Mouse (Mus musculus): ENCODE measurements around the gene Rtf2. TPM values are rescaled to one million over a fixed set of nuclear protein-coding genes. Genes with fewer than 3 reads are reported as not detected.

Rtf2 gene
- polyA plus RNA-seq (2015; fragmentation: Nextera tagmentation; extraction: Ambion mirVana): 73.4 and 74.2 TPM in 2 replicates

DNA sequence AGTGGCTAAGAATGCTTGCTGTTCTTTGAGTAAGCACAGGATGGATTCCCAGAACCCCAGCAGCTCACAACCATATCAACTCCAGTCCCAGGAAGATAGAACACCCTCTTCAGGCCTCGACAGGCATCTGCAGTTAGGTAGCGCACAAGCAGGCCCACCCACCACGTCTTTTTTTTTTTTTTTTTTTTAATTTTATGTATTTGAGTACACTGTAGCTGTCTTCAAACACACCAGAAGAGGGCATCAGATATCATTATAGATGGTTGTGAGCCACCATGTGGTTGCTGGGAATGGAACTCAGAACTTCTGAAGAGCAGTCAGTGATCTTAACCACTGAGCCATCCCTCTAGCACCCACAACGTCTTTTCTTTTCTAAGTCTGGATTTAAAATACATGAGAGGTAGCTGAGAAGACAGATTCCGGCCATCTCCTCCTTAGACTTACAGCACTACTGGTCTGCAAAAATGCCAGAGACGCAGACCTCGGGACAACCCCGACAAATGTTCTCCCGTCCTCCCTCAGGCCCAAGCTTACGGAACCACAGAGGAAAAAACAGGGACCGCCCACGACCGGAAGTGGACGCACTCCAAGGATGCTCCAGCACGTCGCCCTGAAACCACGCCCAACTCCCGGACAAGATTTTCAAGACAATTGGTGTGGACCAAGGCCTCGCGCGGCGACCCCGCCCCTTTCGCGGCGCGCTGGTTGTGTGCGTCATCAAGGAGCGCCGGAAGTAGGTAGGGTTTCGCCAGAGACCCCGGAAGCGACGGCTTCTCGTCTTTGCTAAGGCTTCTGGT is at the start of gene Rtf2:
TSS of gene Rtf2 (plus strand) at position 714 of the 797 bp plus-strand sequence.
- peak; percentile 98 for ATAC-seq
- H3K27ac ChIP-seq (ENCODE audit: low read length): peak within 1 kb of the TSS; percentile 61
- DNase-seq (ENCODE audit: low spot score): peak; percentile 99
- H3K9me3 ChIP-seq (ENCODE audit: low read length): no peaks in the 10 kb centered on the region
- peak within 1 kb of the TSS; percentile 73 for H3K4me2 ChIP-seq (replicated peaks; ENCODE audit: low read depth, low read length)
- peak within 1 kb of the TSS; percentile 71 for H3K9ac ChIP-seq (replicated peaks; ENCODE audit: low read depth)
- no peaks in the 10 kb centered on the region for H3K36me3 ChIP-seq (ENCODE audit: insufficient read depth, low read length)
- peak within 1 kb of the TSS; percentile 87 for H3K4me3 ChIP-seq (ENCODE audit: low read depth, low read length)
- no peaks in the 10 kb centered on the region for H3K27me3 ChIP-seq (replicated peaks; ENCODE audit: insufficient read depth, low read length)
- peak; percentile 43; the same call in 1 of the 2 replicates for TF ChIP-seq EP300 (IDR thresholded peaks at IDR 0.05)
- 0 out of 2 replicates have a peak, but pooled peaks have one; percentile 9 for TF ChIP-seq CTCF (IDR thresholded peaks at IDR 0.05)
- 2% methylated on average over 35 of the region's 35 CpGs for WGBS
- H3K4me1 ChIP-seq (ENCODE audit: insufficient read depth, low read depth, low read length): peaks cover 10% of the 10 kb centered on the region; the same call in 1 of the 2 replicates

DNA sequence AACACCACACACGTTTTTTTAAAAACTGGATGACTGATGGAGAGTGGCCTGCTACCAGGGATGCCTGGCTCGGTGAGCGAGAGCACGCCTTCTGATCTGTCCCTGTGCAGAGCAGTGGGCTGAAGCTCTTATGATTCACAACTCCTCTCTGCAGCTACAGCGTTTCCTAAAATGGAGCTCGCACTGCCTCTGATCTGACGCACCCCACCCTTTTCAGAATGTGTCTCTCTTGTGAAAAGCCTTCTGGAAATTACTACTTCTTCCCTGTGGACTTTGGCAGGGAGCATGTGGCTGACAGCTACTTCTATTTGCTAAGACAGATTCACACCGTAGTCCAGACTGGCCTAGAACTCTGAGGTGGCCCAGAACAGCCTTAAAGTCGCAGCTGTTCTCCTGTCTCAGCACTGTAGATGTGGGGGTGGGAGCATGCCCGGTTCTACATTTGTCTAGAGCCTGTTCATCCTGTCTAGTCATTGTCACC is 48.3 kb upstream of the Rtf2 start:
- TF ChIP-seq CTCF (IDR thresholded peaks at IDR 0.05) (no peak), EP300 (IDR thresholded peaks at IDR 0.05) (no peak)
- 57% methylated on average over 10 of the region's 10 CpGs for WGBS
- DNase-seq (ENCODE audit: low spot score) (peak; percentile 53), ATAC-seq (0 out of 2 replicates have a peak, but pooled peaks have one; percentile 23)
- no peaks in the 10 kb centered on the region for H3K9me3 ChIP-seq (ENCODE audit: low read length)
- H3K4me3 ChIP-seq (ENCODE audit: low read depth, low read length): no peak overlapping the region
- H3K27ac ChIP-seq (ENCODE audit: low read length): no peak overlapping the region
- no peaks in the 10 kb centered on the region for H3K36me3 ChIP-seq (ENCODE audit: insufficient read depth, low read length)
- H3K4me2 ChIP-seq (replicated peaks; ENCODE audit: low read depth, low read length): no peak overlapping the region
- H3K27me3 ChIP-seq (replicated peaks; ENCODE audit: insufficient read depth, low read length): no peaks in the 10 kb centered on the region
- peaks cover 3% of the 10 kb centered on the region; the same call in 1 of the 2 replicates for H3K4me1 ChIP-seq (ENCODE audit: insufficient read depth, low read depth, low read length)
- no peak overlapping the region for H3K9ac ChIP-seq (replicated peaks; ENCODE audit: low read depth)

DNA sequence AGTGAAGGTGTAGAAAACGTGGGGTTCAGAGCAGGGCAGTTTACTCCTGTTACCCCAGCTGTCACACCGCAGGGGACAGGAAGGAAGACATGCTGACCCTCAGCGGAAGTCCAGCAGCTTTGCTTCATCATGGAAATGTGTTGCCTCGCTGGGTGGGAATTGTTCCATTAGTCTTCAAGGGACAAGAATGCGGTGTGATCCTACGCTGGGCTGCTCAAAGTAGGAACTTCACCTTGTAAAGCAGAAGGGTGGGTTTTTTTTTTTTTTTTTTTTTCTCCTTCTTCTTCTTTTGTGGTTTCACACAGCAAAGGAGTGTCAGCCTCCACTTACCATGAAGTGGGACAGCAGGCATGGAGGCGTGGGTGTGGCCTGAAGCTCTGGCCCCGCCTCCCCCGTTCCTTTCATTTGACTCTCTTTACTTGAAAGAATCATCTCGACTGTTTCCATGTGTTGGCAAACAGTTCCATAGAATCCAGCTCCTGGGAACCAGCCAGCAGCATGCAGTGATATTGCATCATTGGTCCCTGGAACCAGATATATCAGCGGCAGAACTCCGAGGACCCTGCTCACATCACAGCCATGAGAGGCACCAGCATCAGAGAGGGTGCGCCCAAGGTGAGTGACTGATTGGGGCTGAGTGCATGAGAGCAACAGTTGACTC is 46.8 kb upstream of the Rtf2 start, which contains the start of gene Cass4:
TSS of gene Cass4 (plus strand) at position 404 of the 661 bp plus-strand sequence.
- peak within 1 kb of the TSS; percentile 25 for H3K4me3 ChIP-seq (ENCODE audit: low read depth, low read length)
- no peak within 1 kb of the TSS for H3K9ac ChIP-seq (replicated peaks; ENCODE audit: low read depth)
- H3K9me3 ChIP-seq (ENCODE audit: low read length): no peaks in the 10 kb centered on the region
- DNase-seq (ENCODE audit: low spot score): peak; percentile 85
- 14% methylated on average over 13 of the region's 13 CpGs for WGBS
- TF ChIP-seq EP300 (IDR thresholded peaks at IDR 0.05): no peak
- TF ChIP-seq CTCF (IDR thresholded peaks at IDR 0.05): no peak
- no peaks in the 10 kb centered on the region for H3K36me3 ChIP-seq (ENCODE audit: insufficient read depth, low read length)
- H3K27ac ChIP-seq (ENCODE audit: low read length): peak within 1 kb of the TSS; percentile 16
- peak within 1 kb of the TSS; percentile 36 for H3K4me2 ChIP-seq (replicated peaks; ENCODE audit: low read depth, low read length)
- peak; percentile 66 for ATAC-seq
- no peaks in the 10 kb centered on the region for H3K27me3 ChIP-seq (replicated peaks; ENCODE audit: insufficient read depth, low read length)
- H3K4me1 ChIP-seq (ENCODE audit: insufficient read depth, low read depth, low read length): peaks cover 3% of the 10 kb centered on the region; the same call in 1 of the 2 replicates

DNA sequence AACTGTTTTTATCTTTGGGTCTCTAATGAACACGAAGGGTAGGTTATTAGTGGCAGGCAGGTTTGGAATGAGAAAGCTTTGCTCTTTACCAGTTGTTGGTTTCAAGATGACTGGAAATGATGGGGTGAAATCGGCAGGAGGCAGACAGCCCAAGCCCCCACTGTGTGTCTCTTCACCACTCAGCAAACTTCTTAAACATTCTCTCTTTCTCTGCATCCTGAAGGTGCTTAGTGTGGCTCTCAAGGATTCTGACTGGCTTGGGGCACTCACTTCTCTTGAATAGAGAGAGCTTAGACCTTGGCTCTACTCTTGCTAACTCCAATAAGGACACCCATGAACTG is 46.3 kb upstream of the Rtf2 start:
- H3K27ac ChIP-seq (ENCODE audit: low read length): peak overlapping the region; percentile 16
- peaks cover 3% of the 10 kb centered on the region; the same call in 1 of the 2 replicates for H3K4me1 ChIP-seq (ENCODE audit: insufficient read depth, low read depth, low read length)
- ATAC-seq: no peak
- no peaks in the 10 kb centered on the region for H3K9me3 ChIP-seq (ENCODE audit: low read length)
- TF ChIP-seq EP300 (IDR thresholded peaks at IDR 0.05) (no peak), CTCF (IDR thresholded peaks at IDR 0.05) (no peak)
- peak overlapping the region; percentile 25; the same call in 1 of the 2 replicates for H3K4me3 ChIP-seq (ENCODE audit: low read depth, low read length)
- H3K36me3 ChIP-seq (ENCODE audit: insufficient read depth, low read length): no peaks in the 10 kb centered on the region
- H3K4me2 ChIP-seq (replicated peaks; ENCODE audit: low read depth, low read length): peak overlapping the region; percentile 36
- WGBS: 43% methylated on average over 2 of the region's 2 CpGs
- H3K27me3 ChIP-seq (replicated peaks; ENCODE audit: insufficient read depth, low read length): no peaks in the 10 kb centered on the region
- DNase-seq (ENCODE audit: low spot score): no peak
- no peak overlapping the region for H3K9ac ChIP-seq (replicated peaks; ENCODE audit: low read depth)

DNA sequence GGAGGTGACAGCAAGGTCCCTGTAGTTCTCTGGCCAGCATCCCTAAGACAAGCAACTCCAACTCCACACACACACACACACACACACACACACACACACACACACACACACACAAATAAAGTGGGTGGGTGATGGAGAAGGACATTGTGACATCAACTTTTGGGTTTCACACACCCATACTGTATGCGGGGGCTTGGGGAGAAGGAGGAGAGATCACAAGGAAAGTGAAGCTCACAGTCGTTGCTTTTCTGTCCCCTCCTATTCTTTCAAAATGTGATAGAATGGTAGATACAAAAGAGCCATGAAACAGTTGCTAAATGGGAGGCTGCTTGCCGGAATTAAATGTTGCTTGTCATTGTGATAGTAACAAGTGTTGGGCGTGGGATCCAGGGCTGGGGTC is 45.7 kb upstream of the Rtf2 start:
- no peaks in the 10 kb centered on the region for H3K9me3 ChIP-seq (ENCODE audit: low read length)
- no peak for ATAC-seq
- H3K9ac ChIP-seq (replicated peaks; ENCODE audit: low read depth): no peak overlapping the region
- 69% methylated on average over 4 of the region's 4 CpGs for WGBS
- no peak for DNase-seq (ENCODE audit: low spot score)
- peaks cover 3% of the 10 kb centered on the region; the same call in 1 of the 2 replicates for H3K4me1 ChIP-seq (ENCODE audit: insufficient read depth, low read depth, low read length)
- TF ChIP-seq CTCF (IDR thresholded peaks at IDR 0.05) (no peak), EP300 (IDR thresholded peaks at IDR 0.05) (no peak)
- no peaks in the 10 kb centered on the region for H3K36me3 ChIP-seq (ENCODE audit: insufficient read depth, low read length)
- H3K4me2 ChIP-seq (replicated peaks; ENCODE audit: low read depth, low read length): peak overlapping the region; percentile 36
- no peaks in the 10 kb centered on the region for H3K27me3 ChIP-seq (replicated peaks; ENCODE audit: insufficient read depth, low read length)
- H3K27ac ChIP-seq (ENCODE audit: low read length): peak overlapping the region; percentile 16; the same call in 1 of the 2 replicates
- H3K4me3 ChIP-seq (ENCODE audit: low read depth, low read length): peak overlapping the region; percentile 25

DNA sequence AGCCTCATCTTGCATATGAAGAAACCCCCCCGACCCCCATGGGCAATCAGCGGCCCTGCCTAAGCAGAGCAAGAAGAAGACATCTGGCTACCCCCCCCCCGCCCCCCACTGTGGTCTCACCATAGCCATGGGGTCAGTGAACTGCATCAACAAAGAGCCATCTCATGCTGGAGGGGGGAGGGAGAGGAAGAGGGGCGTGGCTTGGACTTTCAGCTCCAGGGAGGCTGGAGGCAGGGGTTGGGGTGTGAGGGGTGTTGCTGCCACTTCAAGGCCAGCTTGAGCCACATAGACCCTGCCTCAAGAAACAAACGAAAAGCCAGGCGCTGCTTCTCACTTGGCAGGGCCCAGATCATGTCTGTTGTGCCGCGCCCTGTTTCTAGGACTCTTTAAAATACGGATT is 44.4 kb upstream of the Rtf2 start:
- no peak for ATAC-seq

More for the DNA sequence above, 44.4 kb upstream of the Rtf2 start:
- Histone ChIP-seq H3K9ac (replicated peaks; ENCODE audit: low read depth) (no peak overlapping the region; the same call in 1 of the 2 replicates), H3K36me3 (ENCODE audit: insufficient read depth, low read length) (no peaks in the 10 kb centered on the region), H3K4me1 (ENCODE audit: insufficient read depth, low read depth, low read length) (peaks cover 6% of the 10 kb centered on the region; the same call in 1 of the 2 replicates), H3K27me3 (replicated peaks; ENCODE audit: insufficient read depth, low read length) (no peaks in the 10 kb centered on the region), H3K9me3 (ENCODE audit: low read length) (no peaks in the 10 kb centered on the region), H3K4me2 (replicated peaks; ENCODE audit: low read depth, low read length) (peak overlapping the region; percentile 36; the same call in 1 of the 2 replicates), H3K4me3 (ENCODE audit: low read depth, low read length) (no peak overlapping the region), H3K27ac (ENCODE audit: low read length) (no peak overlapping the region)
- TF ChIP-seq CTCF (IDR thresholded peaks at IDR 0.05) (no peak), EP300 (IDR thresholded peaks at IDR 0.05) (no peak)
- 42% methylated on average over 8 of the region's 9 CpGs for WGBS
- no peak for DNase-seq (ENCODE audit: low spot score)
